Mouse (Mus musculus) heart, postnatal 0 days (tissue): Measurements from ENCODE around the gene Camk1g.

Experiments
- CTCF ChIP-seq: IDR thresholded peaks from 2 replicates; pipeline ENCODE4 v1.5.1; 2016; ENCODE audit warnings: antibody characterized with exemption, control low read depth, low read depth
- EP300 ChIP-seq: IDR thresholded peaks from 2 replicates; pipeline ENCODE4 v1.6.1; 2016; ENCODE audit warnings: antibody characterized with exemption, low read depth

- no peak for TF ChIP-seq CTCF
- TF ChIP-seq EP300 = no peak
Observed at GRCm38 (mm10) chr1:193299995-193300394, 70.1 kb downstream of the Camk1g start.
